Mouse (Mus musculus): ENCODE results near the gene Samd1. TPM values are rescaled to one million over a fixed set of nuclear protein-coding genes. Genes with fewer than 3 reads are reported as not detected.

The Samd1 gene
- total RNA-seq, 2 experiments from 2014 or later: 54.1 to 56.4 TPM

GRCm38 (mm10) chr8:84046505-84046904 lies 49.0 kb downstream of the Samd1 start:
- DNase-seq (ENCODE audit: low spot score in 2 of 2): no peak

- DNase-seq (ENCODE audit: low spot score in 2 of 2): no peak
These were observed 50.7 kb downstream of the Samd1 start for GRCm38 (mm10) chr8:84048171-84048570.

Small RNAs within 50 kb of the gene (microRNA-seq; reads per million reads assigned to microRNA genes)
- gene Mir1199: 0.59 to 1.6 reads per million in 2 experiments
- gene Mir8111: 0.98 to 4.9 reads per million in 2 experiments

Other genes with a start within 250 kb of the Samd1 start
- 100 to 1,000 TPM; 360 to 379 TPM for gene Adgrl1, start 97.6 kb upstream of the Samd1 start, total RNA-seq (2021)
- under 1 TPM; 0.22 to 0.37 TPM for gene Gm10644, start 42.5 kb upstream of the Samd1 start, total RNA-seq (2021)
- gene Asf1b, start 42.2 kb upstream of the Samd1 start, total RNA-seq (2021): 1 to 10 TPM; 2.0 to 2.1 TPM
- 100 to 1,000 TPM; 240 to 254 TPM for gene Prkaca, start 24.7 kb upstream of the Samd1 start, total RNA-seq (2021)
- under 1 TPM; 0.49 to 0.66 TPM for gene 1700067K01Rik, start 3.8 kb downstream of the Samd1 start, total RNA-seq (2021)
- not detected for gene 2210011C24Rik, start 14.5 kb downstream of the Samd1 start, total RNA-seq (2021)
- 10 to 100 TPM; 11.2 to 13.5 TPM for gene Palm3, start 23.8 kb downstream of the Samd1 start, total RNA-seq (2021)
- 1 to 10 TPM; 1.4 to 1.7 TPM for gene Il27ra, start 44.9 kb downstream of the Samd1 start, total RNA-seq (2021)
- not detected for gene Rln3, start 47.3 kb downstream of the Samd1 start, total RNA-seq (2021)
- 1 to 10 TPM; 3.0 to 5.3 TPM for gene Gm10643, start 67.5 kb downstream of the Samd1 start, total RNA-seq (2021)
- 10 to 100 TPM; 20.9 to 21.5 TPM for gene Rfx1, start 69.2 kb downstream of the Samd1 start, total RNA-seq (2021)
- 10 to 100 TPM; 31.8 to 31.9 TPM for gene Dcaf15, start 107.1 kb downstream of the Samd1 start, total RNA-seq (2021)
- gene Podnl1, start 128.3 kb downstream of the Samd1 start, total RNA-seq (2021): not detected
- gene Cc2d1a, start 150.3 kb downstream of the Samd1 start, total RNA-seq (2021): 10 to 100 TPM; 59.8 to 68.1 TPM
- 1 to 10 TPM; 1.5 to 1.7 TPM for gene 4930432K21Rik, start 150.4 kb downstream of the Samd1 start, total RNA-seq (2021)
- 1 to 10 TPM; 7.8 to 8.4 TPM for gene Nanos3, start 187.5 kb downstream of the Samd1 start, total RNA-seq (2021)
- gene Zswim4, start 239.4 kb downstream of the Samd1 start, total RNA-seq (2021): 10 to 100 TPM; 18.0 to 18.3 TPM

Measured in layer of hippocampus, postnatal 10 days (tissue).